Mouse (Mus musculus) lung, postnatal 25 days (tissue): Measurements from ENCODE around the gene Pf4.
"Not testable (repeated sequence)": the region's sequence is repeated elsewhere in the genome, so short reads cannot be mapped to it uniquely, and the experiment has no call there.

Experiments
- DNase-seq: peaks from one replicate; pipeline ENCODE4 v3.0.0; 2022; ENCODE audit warnings: low spot score

Pf4 gene

GRCm38 (mm10) chr5:90788114-90788513 lies 15.9 kb downstream of the Pf4 start:
- DNase-seq = no peak

GRCm38 (mm10) chr5:90789306-90790073 lies 17.3 kb downstream of the Pf4 start:
- DNase-seq = no peak

- DNase-seq = peak; percentile 63
These were observed 17.9 kb downstream of the Pf4 start for GRCm38 (mm10) chr5:90790074-90790502.

GRCm38 (mm10) chr5:90794195-90794625 lies 22.0 kb downstream of the Pf4 start, which contains the start of gene Cxcl15:
Gene Cxcl15 (plus strand): TSS chr5:90794534.
- peak; percentile 76 for DNase-seq

GRCm38 (mm10) chr5:90795392-90795791 lies 23.2 kb downstream of the Pf4 start:
- DNase-seq = not testable (repeated sequence)

GRCm38 (mm10) chr5:90804574-90804973 lies 32.3 kb downstream of the Pf4 start:
- DNase-seq = no peak

- DNase-seq = no peak
These were observed 33.8 kb downstream of the Pf4 start for GRCm38 (mm10) chr5:90806050-90806449.

GRCm38 (mm10) chr5:90807176-90807950 lies 35.1 kb downstream of the Pf4 start:
- DNase-seq = no peak

GRCm38 (mm10) chr5:90819756-90820155 lies 47.5 kb downstream of the Pf4 start:
- DNase-seq = peak; percentile 65
